Comparison of ENCODE assay signal across 7 mouse cellular contexts in genomic region chr1:180848511-180849241, GRCm38 (mm10). TPM values are rescaled to one million over a fixed set of nuclear protein-coding genes. Genes with fewer than 3 reads are reported as not detected.
A peak's percentile ranks its signal among the peaks of the same experiment; 100 is the strongest.
DNase-seq lines count a peak whose midpoint lies in the region; ATAC-seq and TF ChIP-seq lines count a peak whose summit lies in the region.

No protein-coding gene starts in this region.

- H3K4me1 ChIP-seq in hindbrain, embryonic 15.5 days (replicated peaks), result peaks cover 45% of the 10 kb centered on the region

- ATAC-seq in common myeloid progenitor, adult 5-6 weeks (replicated peaks; ENCODE audit: low read depth, poor library complexity, severe bottlenecking), result peak; percentile 34
- ATAC-seq in hindbrain, embryonic 15.5 days (ENCODE audit: low FRiP score, low read depth), result peak; percentile 47

- H3K27me3 ChIP-seq in hindbrain, embryonic 15.5 days, result no peaks in the 10 kb centered on the region

- peak overlapping the region; percentile 76 for H3K4me3 ChIP-seq in gastrocnemius, adult 2 months
- peak overlapping the region; percentile 28 for H3K4me3 ChIP-seq in hindbrain, embryonic 15.5 days

- peak overlapping the region; percentile 99 for H3K27ac ChIP-seq in gastrocnemius, adult 2 months
- H3K27ac ChIP-seq in hindbrain, embryonic 15.5 days (replicated peaks), result peak overlapping the region; percentile 99

- H3K4me2 ChIP-seq in hindbrain, embryonic 15.5 days, result peak overlapping the region; percentile 62

- TF ChIP-seq CTCF in gastrocnemius, adult 2 months (IDR thresholded peaks at IDR 0.05), result no peak

- peak; percentile 96 for DNase-seq in adipocyte (ENCODE audit: low spot score)
- peak; percentile 62 for DNase-seq in gastrocnemius, adult 2 months
- DNase-seq in left cerebral cortex, adult 11 months (ENCODE audit: low spot score), result peak; percentile 51
- DNase-seq in lung, postnatal 36 days, result peak; percentile 88
- DNase-seq in right cerebral cortex, adult 18-20 months, result peak; percentile 46

- WGBS in hindbrain, embryonic 15.5 days, result 3% methylated on average over 11 of the region's 11 CpGs

- H3K9me3 ChIP-seq in hindbrain, embryonic 15.5 days, result no peaks in the 10 kb centered on the region

- H3K9ac ChIP-seq in hindbrain, embryonic 15.5 days, result peak overlapping the region; percentile 43

- H3K36me3 ChIP-seq in hindbrain, embryonic 15.5 days, result no peaks in the 10 kb centered on the region

- intact Hi-C loops in gastrocnemius, adult 2 months (cut with DNase I), result loop anchor here (1.0 kb wide), 1 partner anchor 34 kb away; no protein-coding TSS in a partner anchor

RNA-seq across cellular contexts. Expression of gene Sde2, which starts 2.3 kb away (rescaled TPM):
- total RNA-seq in common myeloid progenitor, adult 5-6 weeks (2017), result 42.4 and 47.0 TPM in 2 replicates
- total RNA-seq in gastrocnemius, adult 2 months (2021), result 1 to 10 TPM; 7.4 to 7.8 TPM
- polyA plus RNA-seq in hindbrain, embryonic 15.5 days (2015; fragmentation: Nextera tagmentation; extraction: Ambion mirVana), result 26.6 and 29.3 TPM in 2 replicates

RNA-seq across cellular contexts. Expression of gene H3f3a, which starts 34.9 kb away (rescaled TPM):
- 1,892 and 2,280 TPM in 2 replicates for total RNA-seq in common myeloid progenitor, adult 5-6 weeks (2017)
- total RNA-seq in gastrocnemius, adult 2 months (2021), result 100 to 1,000 TPM; 314 to 379 TPM
- 2,665 and 2,688 TPM in 2 replicates for polyA plus RNA-seq in hindbrain, embryonic 15.5 days (2015; fragmentation: Nextera tagmentation; extraction: Ambion mirVana)

RNA-seq across cellular contexts. Expression of gene Lefty2, which starts 44.2 kb away (rescaled TPM):
- not detected in 2 replicates for total RNA-seq in common myeloid progenitor, adult 5-6 weeks (2017)
- not detected for total RNA-seq in gastrocnemius, adult 2 months (2021)
- 3.4 TPM in 2 replicates for polyA plus RNA-seq in hindbrain, embryonic 15.5 days (2015; fragmentation: Nextera tagmentation; extraction: Ambion mirVana)

RNA-seq across cellular contexts. Expression of gene Pycr2, which starts 55.4 kb away (rescaled TPM):
- total RNA-seq in common myeloid progenitor, adult 5-6 weeks (2017), result 20.5 and 30.5 TPM in 2 replicates
- 10 to 100 TPM; 10.3 to 11.7 TPM for total RNA-seq in gastrocnemius, adult 2 months (2021)
- 73.6 and 83.6 TPM in 2 replicates for polyA plus RNA-seq in hindbrain, embryonic 15.5 days (2015; fragmentation: Nextera tagmentation; extraction: Ambion mirVana)

Comparison
In these comparisons a context has a peak if more than half of its experiments do, and no peak if none do; other contexts are left out.
1. Peak in every context shown above with its lines: DNase-seq, ATAC-seq, H3K4me3 ChIP-seq and H3K27ac ChIP-seq.
2. DNase-seq: peak in every context shown above with its lines; median percentile 96 in adipocyte; 88 in lung, postnatal 36 days; 62 in gastrocnemius, adult 2 months; 51 in left cerebral cortex, adult 11 months; 46 in right cerebral cortex, adult 18-20 months.